Mouse (Mus musculus) heart, postnatal 0 days (tissue): ENCODE measurements at regions not wholly inside any gene's neighbourhood (a gene's known extent, or its start where the extent isn't known, plus 50 kb on each side); places are given as distances from the start of the nearest gene placed in this dataset.

Source experiments
- ATAC-seq: fragments of 200-750 bp; cut with Nextera tagmentation; 2 replicates; pipeline ENCODE4 v1.8.0; 2017; ENCODE audit warnings: low read depth, moderate number of reproducible peaks, moderate library complexity; ENCODE audit not compliant: insufficient read depth
- DNase-seq: peaks from one replicate; pipeline ENCODE4 v3.0.0-alpha.2; 2016; ENCODE audit warnings: low spot score
- H3K27ac ChIP-seq: fragments of 300-500 bp; sonication (generic); 2 replicates; pipeline ENCODE4 v1.5.1; 2014; ENCODE audit warnings: low read depth, mild to moderate bottlenecking
- H3K27me3 ChIP-seq: fragments of 300-500 bp; sonication (generic); 2 replicates; pipeline ENCODE4 v1.6.1; 2014; ENCODE audit warnings: low read length, mixed read lengths; ENCODE audit not compliant: control insufficient read depth, insufficient read depth
- H3K36me3 ChIP-seq: fragments of 300-500 bp; sonication (generic); replicated peaks from 2 replicates; pipeline ENCODE4 v1.6.1; 2014; ENCODE audit warnings: low read length, mixed read lengths; ENCODE audit not compliant: control insufficient read depth, insufficient read depth
- H3K4me1 ChIP-seq: fragments of 300-500 bp; sonication (generic); 2 replicates; pipeline ENCODE4 v1.6.1; 2014; ENCODE audit warnings: antibody characterized with exemption; ENCODE audit not compliant: control insufficient read depth, insufficient read depth
- H3K4me2 ChIP-seq: fragments of 300-500 bp; sonication (generic); 2 replicates; pipeline ENCODE4 v1.6.1; 2014; ENCODE audit warnings: low read depth, mild to moderate bottlenecking, low read length, moderate library complexity
- H3K4me3 ChIP-seq: fragments of 300-500 bp; sonication (generic); 2 replicates; pipeline ENCODE4 v1.5.1; 2014; ENCODE audit warnings: low read depth, low read length
- H3K9ac ChIP-seq: fragments of 300-500 bp; sonication (generic); replicated peaks from 2 replicates; pipeline ENCODE4 v1.6.1; 2014; ENCODE audit warnings: low read depth, low read length, mixed read lengths
- H3K9me3 ChIP-seq: fragments of 300-500 bp; sonication (generic); replicated peaks from 2 replicates; pipeline ENCODE4 v1.6.1; 2016; ENCODE audit warnings: low read length; ENCODE audit not compliant: control insufficient read depth
- CTCF ChIP-seq: IDR thresholded peaks from 2 replicates; pipeline ENCODE4 v1.5.1; 2016; ENCODE audit warnings: antibody characterized with exemption, control low read depth, low read depth
- EP300 ChIP-seq: IDR thresholded peaks from 2 replicates; pipeline ENCODE4 v1.6.1; 2016; ENCODE audit warnings: antibody characterized with exemption, low read depth
- WGBS: fragments of 180-500 bp; shearing (Covaris S2); extraction: QIAGEN DNeasy Blood & Tissue Kit; methylation state at CpG from one replicate; pipeline ENCODE4 v1.1.7; 2014; 5-methylcytosine and 5-hydroxymethylcytosine counted together

DNA sequence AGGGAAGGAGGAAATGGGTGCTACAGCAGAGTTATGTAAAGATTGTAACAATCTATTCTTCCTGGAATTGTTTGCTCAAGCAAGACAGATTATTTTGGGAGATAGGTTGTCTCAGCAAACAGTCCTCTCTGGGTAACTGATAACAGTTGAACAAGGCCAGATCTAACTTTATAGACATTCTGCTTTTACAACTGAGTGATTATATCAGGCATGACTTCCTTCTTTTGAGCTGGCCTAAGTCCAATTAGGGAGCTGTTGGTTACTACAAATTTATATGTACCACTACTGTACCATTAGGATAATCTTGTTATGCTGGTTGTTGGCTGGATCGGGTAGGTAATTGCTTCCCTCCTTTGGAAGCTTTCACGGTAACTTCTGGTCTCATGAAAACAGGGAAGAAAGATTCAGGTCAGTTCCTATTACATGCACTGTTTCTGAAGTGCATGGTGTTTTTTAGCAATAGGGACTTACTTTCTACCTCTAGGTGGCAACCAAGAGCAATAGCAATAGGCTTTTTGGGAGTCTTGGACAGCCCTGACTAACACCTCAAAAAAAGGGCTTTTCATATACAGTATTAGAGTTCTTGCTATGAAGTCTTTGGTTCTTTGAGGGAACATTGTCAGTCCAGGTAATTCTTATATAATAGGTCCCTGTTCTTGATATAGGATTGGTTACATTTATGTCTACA is 363.9 kb upstream of the Slc5a7 start:
- TF ChIP-seq EP300 = no peak
- peak; percentile 38 for TF ChIP-seq CTCF
- no peaks in the 10 kb centered on the region for H3K4me1 ChIP-seq
- whole genome bisulfite sequencing = 50% methylated on average over 2 of the region's 2 CpGs
- H3K9me3 ChIP-seq = no peaks in the 10 kb centered on the region
- H3K36me3 ChIP-seq = no peaks in the 10 kb centered on the region
- H3K27ac ChIP-seq = no peak overlapping the region
- no peak overlapping the region for H3K4me3 ChIP-seq
- no peak overlapping the region for H3K9ac ChIP-seq
- ATAC-seq (no peak), DNase-seq (no peak)
- H3K4me2 ChIP-seq = no peak overlapping the region
- H3K27me3 ChIP-seq = no peaks in the 10 kb centered on the region

DNA sequence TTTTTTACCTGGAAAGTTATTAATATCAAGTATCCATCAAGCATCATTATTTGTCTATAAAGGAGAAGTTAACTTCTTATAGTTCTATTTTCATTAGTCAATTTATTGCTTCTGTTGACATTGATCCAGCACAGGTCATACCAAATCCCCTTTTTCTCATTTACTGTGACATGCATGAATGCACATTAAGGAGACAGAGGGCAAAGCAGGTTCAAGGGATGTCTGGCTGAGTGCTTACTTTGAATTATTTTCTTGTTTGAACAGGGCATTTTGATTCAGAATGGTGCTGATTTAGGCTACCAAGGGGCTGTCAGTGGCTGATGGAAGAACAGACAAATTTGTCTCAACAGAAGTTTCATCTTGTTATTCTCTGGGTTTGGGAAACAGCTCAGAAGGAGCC is 357.7 kb upstream of the Slc5a7 start:
- H3K4me3 ChIP-seq = no peak overlapping the region
- H3K9ac ChIP-seq = no peak overlapping the region
- H3K4me2 ChIP-seq = no peak overlapping the region
- TF ChIP-seq CTCF (no peak), EP300 (no peak)
- no peak overlapping the region for H3K27ac ChIP-seq
- H3K9me3 ChIP-seq = no peaks in the 10 kb centered on the region
- DNase-seq (no peak), ATAC-seq (no peak)
- H3K27me3 ChIP-seq = no peaks in the 10 kb centered on the region
- no peaks in the 10 kb centered on the region for H3K36me3 ChIP-seq
- no peaks in the 10 kb centered on the region for H3K4me1 ChIP-seq
